Mouse (Mus musculus) midbrain, embryonic 14.5 days (tissue): ENCODE results near the gene Hbs1l. TPM values are rescaled to one million over a fixed set of nuclear protein-coding genes. Genes with fewer than 3 reads are reported as not detected.

Experiments used
- ATAC-seq: fragments of 200-750 bp; cut with Nextera tagmentation; 2 replicates; pipeline ENCODE4 v1.8.0; 2017; ENCODE audit warnings: moderate number of reproducible peaks, moderate library complexity; ENCODE audit not compliant: low FRiP score, low TSS enrichment
- DNase-seq: peaks from one replicate; pipeline ENCODE4 v3.0.0-alpha.2; 2015
- H3K27ac ChIP-seq: fragments of 300-500 bp; sonication (generic); replicated peaks from 2 replicates; pipeline ENCODE4 v1.5.1; 2014; ENCODE audit warnings: mild to moderate bottlenecking, low read depth, low read length, moderate library complexity
- H3K27me3 ChIP-seq: fragments of 300-500 bp; sonication (generic); 2 replicates; pipeline ENCODE4 v1.6.1; 2014; ENCODE audit warnings: low read length, control low read depth, mixed read lengths; ENCODE audit not compliant: control insufficient read depth, insufficient read depth
- H3K36me3 ChIP-seq: fragments of 300-500 bp; sonication (generic); 2 replicates; pipeline ENCODE4 v1.6.1; 2014; ENCODE audit warnings: low read length, control low read depth; ENCODE audit not compliant: control insufficient read depth, insufficient read depth
- H3K4me1 ChIP-seq: fragments of 300-500 bp; sonication (generic); 2 replicates; pipeline ENCODE4 v1.6.1; 2014; ENCODE audit warnings: mild to moderate bottlenecking, antibody characterized with exemption, low read length, control low read depth; ENCODE audit not compliant: control insufficient read depth, insufficient read depth
- H3K4me2 ChIP-seq: fragments of 300-500 bp; sonication (generic); 2 replicates; pipeline ENCODE4 v1.6.1; 2014; ENCODE audit warnings: mild to moderate bottlenecking, low read length, moderate library complexity
- H3K4me3 ChIP-seq: fragments of 300-500 bp; sonication (generic); replicated peaks from 2 replicates; pipeline ENCODE4 v1.5.1; 2014; ENCODE audit warnings: low read depth, low read length
- H3K9ac ChIP-seq: fragments of 300-500 bp; sonication (generic); replicated peaks from 2 replicates; pipeline ENCODE4 v1.6.1; 2014; ENCODE audit warnings: mild to moderate bottlenecking, low read length, moderate library complexity
- H3K9me3 ChIP-seq: fragments of 300-500 bp; sonication (generic); 2 replicates; pipeline ENCODE4 v1.6.1; 2016; ENCODE audit warnings: low read length, control low read depth, mixed read lengths; ENCODE audit not compliant: control insufficient read depth
- WGBS: fragments of 180-500 bp; shearing (Covaris S2); extraction: QIAGEN DNeasy Blood & Tissue Kit; methylation state at CpG from one replicate; pipeline ENCODE4 v1.1.7; 2014; 5-methylcytosine and 5-hydroxymethylcytosine counted together
- polyA plus RNA-seq: library from polyadenylated mRNA; unstranded; fragments of >200 nt; fragmentation: Nextera tagmentation; extraction: Ambion mirVana; gene quantifications from 2 replicates; pipeline ENCODE4 v1.2.1, GENCODE M21; 2014

Gene Hbs1l
- 77.6 and 102 TPM in 2 replicates for polyA plus RNA-seq

DNA sequence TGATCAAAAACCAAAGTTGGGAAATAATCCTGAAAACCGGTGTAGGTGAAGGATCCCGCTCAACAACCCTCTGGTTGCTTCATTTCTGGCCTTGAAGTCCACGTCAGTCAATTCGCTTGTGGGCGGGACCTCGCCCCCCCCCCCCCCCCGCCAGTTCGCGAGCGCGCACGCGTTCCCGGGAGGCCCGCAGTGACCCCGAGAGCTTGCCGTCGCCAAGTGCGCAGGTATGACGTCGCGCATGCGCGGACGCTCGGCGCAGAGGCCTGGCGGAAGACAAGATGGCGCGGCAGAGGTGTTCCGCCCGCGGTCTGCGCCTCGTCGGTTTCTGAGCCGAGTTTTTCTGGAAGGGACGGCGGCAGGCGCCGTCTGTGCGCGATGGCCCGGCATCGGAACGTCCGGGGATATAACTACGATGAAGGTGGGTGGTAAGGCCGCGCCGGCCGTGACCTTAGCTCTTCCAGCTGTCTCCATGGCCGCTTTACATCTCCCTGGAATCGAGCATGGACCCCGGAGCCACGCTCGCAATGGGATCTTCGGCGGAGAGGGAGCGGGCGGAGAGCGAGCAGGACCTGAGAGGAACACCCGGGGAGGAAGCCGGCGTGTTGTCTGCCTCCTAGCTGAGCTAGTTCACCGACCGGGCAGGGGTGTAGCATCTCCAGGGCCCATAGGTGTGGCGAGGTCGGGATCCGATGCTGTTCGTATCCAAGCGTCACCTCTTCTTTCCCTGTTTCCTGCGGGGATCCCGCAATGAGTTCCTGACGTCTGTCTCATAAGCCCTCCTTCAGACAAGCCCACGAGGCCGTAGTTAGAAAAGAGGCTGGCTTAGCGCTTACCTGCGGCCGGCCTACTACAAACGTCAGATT lies at the start of gene Hbs1l:
TSS of gene Hbs1l (plus strand) at position 221 of the 863 bp plus-strand sequence.
- WGBS, result under 1% methylated on average over 70 of the region's 81 CpGs
- H3K27me3 ChIP-seq, result no peaks in the 10 kb centered on the region
- peak; percentile 97 for ATAC-seq

DNA sequence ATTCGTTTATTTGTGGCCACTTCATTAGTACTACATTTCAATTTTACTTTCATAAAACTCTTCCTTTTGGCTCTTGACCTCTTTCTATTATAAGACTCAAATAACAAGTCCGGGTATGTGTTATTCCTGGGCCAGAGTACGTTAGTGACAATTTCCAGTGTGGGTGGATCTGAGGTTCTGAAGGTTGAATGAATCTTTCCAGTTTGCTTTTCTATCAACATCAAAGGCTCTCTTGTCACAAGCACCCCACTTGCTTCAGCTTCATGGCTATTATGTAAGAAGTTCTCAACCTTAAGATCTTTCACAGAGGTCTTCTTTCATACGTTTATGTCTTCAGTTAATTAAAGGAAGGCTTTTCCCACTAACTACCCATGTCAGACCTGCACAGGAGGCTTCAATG lies 47.2 kb upstream of the Hbs1l start:
- Histone ChIP-seq H3K9me3 (no peaks in the 10 kb centered on the region), H3K4me3 (no peak overlapping the region), H3K27me3 (no peaks in the 10 kb centered on the region), H3K4me1 (no peaks in the 10 kb centered on the region), H3K4me2 (no peak overlapping the region), H3K36me3 (no peaks in the 10 kb centered on the region), H3K27ac (no peak overlapping the region), H3K9ac (no peak overlapping the region)
- DNase-seq (no peak), ATAC-seq (no peak)
- WGBS, result 78% methylated on average over 4 of the region's 4 CpGs

More for the DNA sequence above, at the start of gene Hbs1l:
- peaks cover 14% of the 10 kb centered on the region for H3K4me1 ChIP-seq
- peak within 1 kb of the TSS; percentile 76 for H3K4me2 ChIP-seq
- peaks cover 14% of the 10 kb centered on the region for H3K36me3 ChIP-seq
- peak within 1 kb of the TSS; percentile 68; the same call in 1 of the 2 replicates for H3K27ac ChIP-seq
- DNase-seq, result peak; percentile 98
- peak within 1 kb of the TSS; percentile 95 for H3K4me3 ChIP-seq
- H3K9ac ChIP-seq, result peak within 1 kb of the TSS; percentile 89
- H3K9me3 ChIP-seq, result no peaks in the 10 kb centered on the region

- H3K4me2 ChIP-seq, result no peak overlapping the region
These were observed 43.8 kb upstream of the Hbs1l start for GRCm38 (mm10) chr10:21251881-21252534.

GRCm38 (mm10) chr10:21252800-21253199 lies 43.0 kb upstream of the Hbs1l start:
- Histone ChIP-seq H3K36me3 (no peaks in the 10 kb centered on the region), H3K4me2 (no peak overlapping the region), H3K9me3 (no peaks in the 10 kb centered on the region), H3K27ac (no peak overlapping the region), H3K9ac (no peak overlapping the region), H3K4me1 (no peaks in the 10 kb centered on the region), H3K4me3 (no peak overlapping the region), H3K27me3 (no peaks in the 10 kb centered on the region)
- no peak for DNase-seq
- no peak for ATAC-seq
- 89% methylated on average over 4 of the region's 4 CpGs for WGBS

More at GRCm38 (mm10) chr10:21251881-21252534, 43.8 kb upstream of the Hbs1l start:
- H3K4me1 ChIP-seq, result no peaks in the 10 kb centered on the region
- no peak for ATAC-seq
- no peak overlapping the region for H3K4me3 ChIP-seq
- no peak overlapping the region for H3K9ac ChIP-seq
- H3K27me3 ChIP-seq, result no peaks in the 10 kb centered on the region
- no peaks in the 10 kb centered on the region for H3K36me3 ChIP-seq
- no peaks in the 10 kb centered on the region for H3K9me3 ChIP-seq
- no peak overlapping the region for H3K27ac ChIP-seq
- WGBS, result 48% methylated on average over 15 of the region's 15 CpGs
- peak; percentile 40 for DNase-seq

- Histone ChIP-seq H3K27ac (no peak overlapping the region), H3K4me3 (no peak overlapping the region), H3K4me2 (no peak overlapping the region), H3K9ac (no peak overlapping the region), H3K27me3 (no peaks in the 10 kb centered on the region), H3K36me3 (no peaks in the 10 kb centered on the region), H3K9me3 (no peaks in the 10 kb centered on the region), H3K4me1 (no peaks in the 10 kb centered on the region)
- ATAC-seq (no peak), DNase-seq (no peak)
- WGBS, result 88% methylated on average over 12 of the region's 12 CpGs
These were observed 41.3 kb upstream of the Hbs1l start for GRCm38 (mm10) chr10:21254266-21255140.

DNA sequence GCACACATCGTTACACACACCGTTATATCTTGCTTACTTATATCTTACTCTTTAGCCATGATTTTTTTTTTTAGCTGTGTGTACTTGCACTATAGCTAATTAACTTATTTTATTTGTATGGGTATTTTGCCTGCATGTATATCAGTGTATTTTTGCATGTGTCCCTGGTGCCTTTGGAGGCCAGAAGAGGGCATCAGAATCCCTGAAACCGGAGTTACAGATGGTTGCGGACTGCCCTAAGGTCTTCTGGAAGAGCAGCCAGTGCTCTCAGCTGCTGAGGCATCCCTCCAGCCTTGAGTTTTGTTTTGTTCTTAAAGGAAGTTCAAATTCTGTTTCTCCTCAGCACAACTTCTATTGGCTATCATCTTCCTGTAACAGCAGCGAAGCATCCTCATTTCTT lies 38.5 kb upstream of the Hbs1l start:
- Histone ChIP-seq H3K27ac (no peak overlapping the region), H3K9ac (no peak overlapping the region), H3K36me3 (no peaks in the 10 kb centered on the region), H3K9me3 (no peaks in the 10 kb centered on the region), H3K27me3 (no peaks in the 10 kb centered on the region), H3K4me3 (no peak overlapping the region), H3K4me1 (no peaks in the 10 kb centered on the region), H3K4me2 (no peak overlapping the region)
- 70% methylated on average over 5 of the region's 5 CpGs for WGBS
- ATAC-seq, result no peak
- no peak for DNase-seq

- Histone ChIP-seq H3K27ac (no peak overlapping the region), H3K4me2 (no peak overlapping the region), H3K4me1 (no peaks in the 10 kb centered on the region), H3K9me3 (no peaks in the 10 kb centered on the region), H3K36me3 (no peaks in the 10 kb centered on the region), H3K27me3 (no peaks in the 10 kb centered on the region), H3K9ac (no peak overlapping the region), H3K4me3 (no peak overlapping the region)
- no peak for ATAC-seq
- DNase-seq, result no peak
- 73% methylated on average over 2 of the region's 2 CpGs for WGBS
These were observed 36.1 kb upstream of the Hbs1l start for GRCm38 (mm10) chr10:21259649-21260048.

- WGBS, result 45% methylated on average over 11 of the region's 11 CpGs
- H3K4me3 ChIP-seq, result no peak overlapping the region
These were observed 30.6 kb upstream of the Hbs1l start for GRCm38 (mm10) chr10:21265188-21265587.

More at GRCm38 (mm10) chr10:21265188-21265587, 30.6 kb upstream of the Hbs1l start:
- H3K9ac ChIP-seq, result no peak overlapping the region
- no peak overlapping the region for H3K27ac ChIP-seq
- H3K4me1 ChIP-seq, result no peaks in the 10 kb centered on the region
- DNase-seq, result peak; percentile 17
- no peaks in the 10 kb centered on the region for H3K9me3 ChIP-seq
- no peaks in the 10 kb centered on the region for H3K36me3 ChIP-seq
- no peak for ATAC-seq
- no peak overlapping the region for H3K4me2 ChIP-seq
- no peaks in the 10 kb centered on the region for H3K27me3 ChIP-seq
